Mouse (Mus musculus) liver, postnatal 0 days (tissue): ENCODE measurements around the gene Ficd.

Source experiments
- CTCF ChIP-seq: sonication (generic); IDR thresholded peaks from 2 replicates; pipeline ENCODE4 v1.5.1; 2016; ENCODE audit warnings: antibody characterized with exemption, low read depth
- EP300 ChIP-seq: IDR thresholded peaks from 2 replicates; pipeline ENCODE4 v1.6.1; 2016; ENCODE audit warnings: antibody characterized with exemption, low read depth, mild to moderate bottlenecking

GRCm38 (mm10) chr5:113734376-113734775, 1.2 kb upstream of the Ficd start:
- TF ChIP-seq CTCF (no peak), EP300 (no peak)
